Mouse (Mus musculus) heart, embryonic 14.5 days (tissue): ENCODE measurements at regions not wholly inside any gene's neighbourhood (a gene's known extent, or its start where the extent isn't known, plus 50 kb on each side); places are given as distances from the start of the nearest gene placed in this dataset. TPM values are rescaled to one million over a fixed set of nuclear protein-coding genes. Genes with fewer than 3 reads are reported as not detected.
"Not testable (repeated sequence)": the region's sequence is repeated elsewhere in the genome, so short reads cannot be mapped to it uniquely, and the experiment has no call there.

ENCODE experiments used
- ATAC-seq: fragments of 200-750 bp; cut with Nextera tagmentation; 2 replicates; pipeline ENCODE4 v1.8.0; 2017; ENCODE audit warnings: low read depth, moderate TSS enrichment; ENCODE audit not compliant: insufficient number of reproducible peaks, insufficient read depth, low FRiP score
- H3K27ac ChIP-seq, 2 experiments: fragments of 200-500 bp in 1 of 2; fragments of 300-500 bp in 1 of 2; sonication (generic) in 1 of 2; replicated peaks in 1 of 2; 2 replicates each; pipeline ENCODE4 v1.5.1; 2012 to 2014; ENCODE audit warnings: low read depth in 2 of 2, low read length in 2 of 2, control low read depth in 1 of 2, mild to moderate bottlenecking in 1 of 2, mixed read lengths in 1 of 2; ENCODE audit not compliant: control insufficient read depth in 1 of 2, insufficient read depth in 1 of 2
- H3K27me3 ChIP-seq: fragments of 300-500 bp; sonication (generic); 2 replicates; pipeline ENCODE4 v1.6.1; 2014; ENCODE audit warnings: mild to moderate bottlenecking, low read length, control low read depth; ENCODE audit not compliant: control insufficient read depth, insufficient read depth
- H3K36me3 ChIP-seq: fragments of 300-500 bp; sonication (generic); 2 replicates; pipeline ENCODE4 v1.6.1; 2014; ENCODE audit warnings: mild to moderate bottlenecking, control low read depth, low read length, mixed read lengths; ENCODE audit not compliant: control insufficient read depth, insufficient read depth
- H3K4me1 ChIP-seq, 2 experiments: fragments of 200-500 bp in 1 of 2; fragments of 300-500 bp in 1 of 2; sonication (generic) in 1 of 2; 2 replicates each; pipeline ENCODE4 v1.6.1; 2012 to 2014; ENCODE audit warnings: low read length in 2 of 2, control low read depth in 1 of 2, mixed read lengths in 1 of 2; ENCODE audit not compliant: control insufficient read depth in 2 of 2, insufficient read depth in 2 of 2
- H3K4me2 ChIP-seq: fragments of 300-500 bp; sonication (generic); 2 replicates; pipeline ENCODE4 v1.6.1; 2014; ENCODE audit warnings: mild to moderate bottlenecking, low read length
- H3K4me3 ChIP-seq, 2 experiments: fragments of 200-500 bp in 1 of 2; fragments of 300-500 bp in 1 of 2; sonication (generic) in 1 of 2; 2 replicates each; pipeline ENCODE4 v1.5.1; 2012 to 2014; ENCODE audit warnings: low read length in 2 of 2, mild to moderate bottlenecking in 2 of 2, control low read depth in 1 of 2, low read depth in 1 of 2, moderate library complexity in 1 of 2; ENCODE audit not compliant: control insufficient read depth in 1 of 2, insufficient read depth in 1 of 2
- H3K9ac ChIP-seq: fragments of 300-500 bp; sonication (generic); 2 replicates; pipeline ENCODE4 v1.6.1; 2014; ENCODE audit warnings: mild to moderate bottlenecking, low read length
- H3K9me3 ChIP-seq: fragments of 300-500 bp; sonication (generic); 2 replicates; pipeline ENCODE4 v1.6.1; 2016; ENCODE audit warnings: low read length, control low read depth; ENCODE audit not compliant: control insufficient read depth
- WGBS: fragments of 180-500 bp; shearing (Covaris S2); extraction: QIAGEN DNeasy Blood & Tissue Kit; methylation state at CpG from one replicate; pipeline ENCODE4 v1.1.7; 2014; 5-methylcytosine and 5-hydroxymethylcytosine counted together
- microRNA-seq: library from miRNA; unstranded; fragments of <30 nt; microRNA quantifications from one replicate; pipeline ENCODE4, GENCODE M21; 2016

GRCm38 (mm10) chr12:114641089-114641488, 1097.4 kb downstream of the Adam6a start:
- no peaks in the 10 kb centered on the region for H3K27me3 ChIP-seq
- H3K4me3 ChIP-seq = no peak overlapping the region
- ATAC-seq = no peak
- H3K4me1 ChIP-seq = no peaks in the 10 kb centered on the region
- 66% methylated on average over 1 of the region's 1 CpGs for WGBS
- no peak overlapping the region for H3K4me2 ChIP-seq
- H3K36me3 ChIP-seq = no peaks in the 10 kb centered on the region
- H3K27ac ChIP-seq = no peak overlapping the region
- peaks cover 15% of the 10 kb centered on the region for H3K9me3 ChIP-seq
- no peak overlapping the region for H3K9ac ChIP-seq

GRCm38 (mm10) chr12:114646372-114646771, 1102.7 kb downstream of the Adam6a start:
- H3K4me3 ChIP-seq = no peak overlapping the region
- no peak for ATAC-seq
- no peaks in the 10 kb centered on the region for H3K27me3 ChIP-seq
- no peak overlapping the region for H3K4me2 ChIP-seq
- no peaks in the 10 kb centered on the region for H3K4me1 ChIP-seq
- no peak overlapping the region for H3K27ac ChIP-seq
- peaks cover 14% of the 10 kb centered on the region for H3K9me3 ChIP-seq
- WGBS = 68% methylated on average over 3 of the region's 3 CpGs
- no peaks in the 10 kb centered on the region for H3K36me3 ChIP-seq
- H3K9ac ChIP-seq = no peak overlapping the region

- not testable (repeated sequence) for H3K36me3 ChIP-seq, H3K27me3 ChIP-seq, H3K4me2 ChIP-seq, H3K4me3 ChIP-seq, H3K4me1 ChIP-seq, H3K9me3 ChIP-seq, H3K27ac ChIP-seq, H3K9ac ChIP-seq, ATAC-seq
- WGBS = 90% methylated on average over 1 of the region's 1 CpGs
Observed at GRCm38 (mm10) chr12:114650432-114651101, 1106.9 kb downstream of the Adam6a start.

- ATAC-seq, H3K4me3 ChIP-seq, H3K9me3 ChIP-seq, H3K4me2 ChIP-seq, H3K36me3 ChIP-seq, H3K27me3 ChIP-seq, H3K27ac ChIP-seq, H3K9ac ChIP-seq, H3K4me1 ChIP-seq: not testable (repeated sequence)
- 40% methylated on average over 1 of the region's 2 CpGs for WGBS
Observed at GRCm38 (mm10) chr12:114657134-114657533, 1113.4 kb downstream of the Adam6a start.

Small RNA genes in the stretch of these regions (microRNA-seq; reads per million reads assigned to microRNA genes)
- not detected for gene Mir7094-1
- gene Mir7094-2 = not detected
